Mouse (Mus musculus): ENCODE data around the gene Pcca.

Gene Pcca

GRCm38 (mm10) chr14:122885893-122886292 lies 351.8 kb downstream of the Pcca start:
- DNase-seq (ENCODE audit: low spot score), result no peak

- no peak for DNase-seq (ENCODE audit: low spot score)
These were observed 353.2 kb downstream of the Pcca start for GRCm38 (mm10) chr14:122887278-122887677.

- no peak for DNase-seq (ENCODE audit: low spot score)
These were observed 353.8 kb downstream of the Pcca start for GRCm38 (mm10) chr14:122887702-122888479.

GRCm38 (mm10) chr14:122888480-122888872 lies 354.4 kb downstream of the Pcca start:
- no peak for DNase-seq (ENCODE audit: low spot score)

- DNase-seq (ENCODE audit: low spot score), result no peak
These were observed 357.4 kb downstream of the Pcca start for GRCm38 (mm10) chr14:122891470-122891968.

GRCm38 (mm10) chr14:122896106-122896505 lies 362.0 kb downstream of the Pcca start:
- DNase-seq (ENCODE audit: low spot score), result no peak

- no peak for DNase-seq (ENCODE audit: low spot score)
These were observed 364.4 kb downstream of the Pcca start for GRCm38 (mm10) chr14:122898550-122898949.

GRCm38 (mm10) chr14:122900679-122901078 lies 366.6 kb downstream of the Pcca start:
- DNase-seq (ENCODE audit: low spot score), result no peak

- no peak for DNase-seq (ENCODE audit: low spot score)
These were observed 367.1 kb downstream of the Pcca start for GRCm38 (mm10) chr14:122901177-122901576.

- peak; percentile 19 for DNase-seq (ENCODE audit: low spot score)
These were observed 367.6 kb downstream of the Pcca start for GRCm38 (mm10) chr14:122901715-122902114.

- DNase-seq (ENCODE audit: low spot score), result peak; percentile 87
These were observed 368.0 kb downstream of the Pcca start for GRCm38 (mm10) chr14:122902136-122902535.

GRCm38 (mm10) chr14:122902884-122903283 lies 368.8 kb downstream of the Pcca start:
- no peak for DNase-seq (ENCODE audit: low spot score)

- DNase-seq (ENCODE audit: low spot score), result no peak
These were observed 369.8 kb downstream of the Pcca start for GRCm38 (mm10) chr14:122903923-122904351.

- DNase-seq (ENCODE audit: low spot score), result no peak
These were observed 370.9 kb downstream of the Pcca start for GRCm38 (mm10) chr14:122905007-122905406.

GRCm38 (mm10) chr14:122908075-122908474 lies 374.0 kb downstream of the Pcca start:
- peak; percentile 64 for DNase-seq (ENCODE audit: low spot score)

- DNase-seq (ENCODE audit: low spot score), result no peak
These were observed 375.4 kb downstream of the Pcca start for GRCm38 (mm10) chr14:122909368-122910091.

- no peak for DNase-seq (ENCODE audit: low spot score)
These were observed 377.1 kb downstream of the Pcca start for GRCm38 (mm10) chr14:122911265-122911664.

GRCm38 (mm10) chr14:122912137-122912536 lies 378.0 kb downstream of the Pcca start:
- no peak for DNase-seq (ENCODE audit: low spot score)

GRCm38 (mm10) chr14:122912812-122913498 lies 378.8 kb downstream of the Pcca start:
- DNase-seq (ENCODE audit: low spot score), result peak; percentile 70

- DNase-seq (ENCODE audit: low spot score), result no peak
These were observed 379.5 kb downstream of the Pcca start, which contains the start of gene Ggact for GRCm38 (mm10) chr14:122913657-122914056. Ggact (minus strand) TSS chr14:122913757.

- DNase-seq (ENCODE audit: low spot score), result no peak
These were observed 383.6 kb downstream of the Pcca start for GRCm38 (mm10) chr14:122917676-122918075.

- no peak for DNase-seq (ENCODE audit: low spot score)
These were observed 385.9 kb downstream of the Pcca start for GRCm38 (mm10) chr14:122920011-122920410.

All from T-cell, adult 2 months (primary cell).